Mouse (Mus musculus) embryo, embryonic 9.5 days (tissue): ENCODE data around the gene Noxa1.

Source experiments
- DNase-seq: peaks from one replicate; pipeline ENCODE4 v3.0.0-alpha.2; 2017; ENCODE audit errors: extremely low spot score

Noxa1 gene

DNA sequence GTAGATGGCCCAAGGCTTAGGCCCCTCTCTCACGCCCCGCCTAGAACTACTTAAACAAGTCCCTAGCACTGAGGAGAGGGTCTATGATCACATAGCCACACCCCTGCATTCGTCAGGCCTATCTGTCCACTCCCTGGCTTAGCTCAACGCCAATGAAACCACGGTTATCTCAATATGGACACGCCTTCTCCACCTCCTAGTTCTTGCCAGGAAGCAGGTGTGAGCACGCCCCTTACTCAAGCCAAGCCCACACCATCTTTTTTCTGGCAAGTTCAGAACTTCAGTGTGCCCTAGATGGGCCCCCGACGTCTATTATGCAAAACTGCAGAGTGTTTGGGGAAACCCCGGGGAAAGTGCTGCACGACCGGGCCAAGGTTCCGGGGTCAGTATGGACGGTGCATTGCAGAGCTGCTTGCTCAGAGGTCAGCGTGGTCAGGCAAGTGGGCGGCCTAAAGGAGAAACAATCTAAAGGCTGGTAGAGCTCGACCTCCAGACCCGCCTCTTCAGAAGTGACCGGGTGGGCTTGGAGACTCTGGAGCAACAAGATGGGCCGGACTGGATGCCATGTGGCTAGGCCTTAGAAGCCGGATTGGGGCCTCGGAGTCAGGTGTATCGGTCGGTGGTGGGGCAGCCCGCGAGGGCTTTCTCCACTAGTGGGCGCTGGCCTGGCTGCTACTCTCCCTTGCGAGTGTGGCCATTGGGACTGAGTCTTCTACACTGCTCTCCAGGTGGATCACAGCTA is at the start of gene Noxa1:
Noxa1 (minus strand) TSS at position 41 of the 742 bp plus-strand sequence.
- DNase-seq: peak; percentile 40

DNA sequence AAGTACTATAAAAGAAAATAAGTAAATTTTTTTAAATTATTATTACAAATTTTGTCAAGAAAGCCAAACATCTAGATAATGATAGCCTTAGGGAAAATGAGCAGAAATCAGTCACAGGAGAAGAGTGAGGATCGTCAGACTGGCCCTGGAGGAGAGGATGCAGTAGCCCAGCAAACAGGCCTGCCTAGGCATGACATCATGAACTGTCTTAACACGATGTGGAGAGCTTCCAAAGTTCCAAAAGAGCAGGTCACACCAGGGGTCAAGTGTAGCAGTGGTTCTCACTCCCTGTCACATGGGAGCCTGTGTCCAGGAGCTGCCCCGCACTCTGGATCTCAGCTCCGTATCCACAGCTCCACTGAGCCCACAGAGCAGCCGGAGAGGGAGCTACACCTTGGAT is 47.0 kb upstream of the Noxa1 start:
- DNase-seq: no peak

DNA sequence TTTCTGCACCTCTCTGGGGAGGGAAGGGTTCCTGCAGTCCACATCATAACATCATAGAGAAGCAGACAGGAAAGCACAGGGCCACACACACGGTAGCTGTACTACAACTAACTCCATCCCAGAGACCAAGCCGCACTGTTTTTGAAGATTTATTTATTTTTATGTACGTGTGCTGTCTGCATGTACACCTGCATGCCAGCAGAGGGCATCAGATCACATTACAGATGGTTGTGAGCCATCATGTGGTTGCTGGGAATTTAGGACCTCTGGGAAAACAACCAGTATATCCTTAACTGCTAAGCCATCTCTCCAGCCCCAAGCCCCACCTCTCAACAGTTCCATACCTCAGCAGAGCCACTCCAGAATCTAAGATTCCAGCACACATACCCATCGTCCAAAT is 46.2 kb upstream of the Noxa1 start:
- DNase-seq: no peak

DNA sequence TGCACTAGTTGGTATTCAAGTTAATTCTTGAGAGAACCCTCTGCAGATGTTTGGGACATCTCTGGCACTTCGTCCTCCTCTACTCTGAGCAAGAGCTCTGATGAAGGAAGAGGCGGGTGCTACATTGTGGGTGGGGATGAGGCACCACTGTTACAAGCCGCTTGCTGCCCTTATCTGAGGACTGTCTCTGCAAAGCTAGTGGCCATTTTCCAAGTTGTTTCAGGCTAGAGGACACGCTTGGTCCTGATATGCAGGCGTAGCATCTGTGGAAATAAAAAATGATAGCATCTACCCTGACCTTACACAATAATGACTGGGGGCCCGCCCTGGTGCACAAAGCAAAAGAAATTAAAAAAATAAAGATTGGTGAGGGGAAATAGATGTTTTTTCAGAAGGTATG is 42.9 kb upstream of the Noxa1 start:
- no peak for DNase-seq

DNA sequence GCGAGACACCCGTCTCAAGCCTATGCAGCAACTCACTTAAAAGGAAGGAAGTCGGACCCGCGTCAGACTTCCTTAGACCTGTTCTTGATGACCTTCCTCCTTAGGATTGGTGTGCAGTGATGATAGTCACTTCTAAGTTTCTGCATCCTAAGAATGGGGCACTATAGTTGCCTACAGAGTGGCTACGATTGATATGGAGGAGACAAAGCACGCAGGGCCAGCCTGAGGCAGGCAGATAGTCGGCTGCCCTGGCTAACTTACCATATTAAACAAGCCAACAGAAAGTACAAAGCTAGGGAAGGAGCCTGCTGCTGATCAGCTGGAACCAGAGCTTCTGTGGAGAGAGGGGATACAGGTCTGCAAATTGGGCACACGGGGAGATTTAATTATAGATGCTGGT is 36.7 kb upstream of the Noxa1 start:
- DNase-seq: no peak

DNA sequence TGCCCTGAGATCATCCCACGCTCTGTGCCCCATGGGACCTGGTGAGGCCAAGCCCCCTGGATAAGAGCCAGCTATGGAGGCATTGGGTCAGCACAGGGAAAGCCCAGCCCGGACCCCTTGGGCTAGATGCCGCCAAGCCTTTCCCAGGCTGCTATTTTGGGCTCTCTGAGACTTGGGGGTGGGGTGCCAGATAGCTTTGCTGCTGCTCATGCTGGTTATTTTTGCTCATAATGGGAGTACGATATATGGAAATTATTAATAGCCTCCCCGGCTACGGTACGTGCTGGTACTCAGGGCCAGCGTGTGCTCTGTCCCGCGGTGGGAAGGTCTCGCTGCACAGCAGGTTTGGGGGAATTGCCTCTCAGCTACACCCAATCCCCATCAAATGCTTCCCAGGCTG is 33.1 kb upstream of the Noxa1 start:
- no peak for DNase-seq

DNA sequence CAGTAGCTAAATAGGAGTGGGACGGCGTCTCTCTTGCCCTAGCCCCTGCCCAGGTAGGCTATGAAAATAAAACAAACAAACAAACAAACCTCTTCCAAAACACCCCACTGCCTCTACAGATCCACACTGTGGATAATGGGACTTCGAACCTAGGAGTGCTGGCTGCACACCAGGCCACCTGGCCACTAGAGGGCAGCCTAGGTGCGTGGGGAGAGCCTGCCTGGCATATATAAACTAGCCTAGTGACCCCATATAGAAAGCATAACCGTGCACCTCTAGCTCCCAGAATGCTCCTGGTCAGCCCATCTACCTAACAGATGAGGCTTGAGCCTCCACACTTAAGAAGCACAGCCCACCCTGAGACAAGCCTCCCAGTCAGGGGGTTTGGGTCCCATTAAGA is 32.3 kb upstream of the Noxa1 start:
- DNase-seq: peak; percentile 61

DNA sequence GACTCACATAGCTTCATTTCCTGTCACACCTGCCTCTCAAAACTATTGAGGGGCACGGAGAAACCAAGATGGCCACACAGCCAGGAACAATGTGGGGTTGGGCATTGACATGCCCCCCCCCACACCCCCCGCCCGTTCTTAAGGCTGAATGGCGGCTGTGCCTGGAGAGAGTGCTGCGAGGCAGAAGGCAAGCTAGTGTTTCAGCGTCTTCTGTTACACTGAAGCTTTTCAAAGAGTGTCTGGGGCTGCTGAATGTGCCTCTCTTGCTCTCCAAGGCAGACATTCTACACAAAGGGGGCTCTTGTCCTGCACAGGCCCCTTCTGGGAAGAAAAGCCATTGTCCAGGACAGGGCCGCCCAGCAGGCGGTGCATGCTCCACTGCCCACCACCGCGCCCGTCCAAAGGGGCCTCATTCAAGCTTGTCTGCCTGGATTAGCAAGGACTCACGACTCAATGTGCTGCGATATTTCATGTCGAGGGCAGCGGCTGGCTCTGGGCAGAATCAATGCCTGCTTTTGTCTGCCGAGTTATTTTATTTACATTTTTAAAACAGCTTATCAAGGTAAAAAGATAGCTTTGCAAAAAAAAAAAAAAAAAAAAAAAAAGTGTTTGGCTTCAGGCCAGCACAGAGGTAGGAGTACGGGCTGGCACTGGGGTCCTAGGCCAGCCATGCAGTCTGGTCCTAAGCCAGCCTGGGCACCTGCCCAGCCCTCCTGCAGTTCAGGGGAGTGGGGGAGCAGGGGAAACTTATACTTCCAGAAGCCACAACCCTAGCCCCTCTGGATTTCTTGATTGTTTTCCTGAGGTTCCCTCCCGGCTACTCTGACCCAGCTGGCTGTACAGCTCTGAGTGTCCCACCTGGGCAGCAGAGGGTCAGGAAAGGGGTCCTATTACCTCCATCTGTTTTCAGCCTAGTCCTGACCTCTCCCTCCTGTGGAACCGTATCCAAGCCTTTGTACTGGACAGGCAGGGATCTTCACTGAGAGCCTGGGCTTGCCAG is 31.4 kb upstream of the Noxa1 start:
- peak; percentile 85 for DNase-seq

DNA sequence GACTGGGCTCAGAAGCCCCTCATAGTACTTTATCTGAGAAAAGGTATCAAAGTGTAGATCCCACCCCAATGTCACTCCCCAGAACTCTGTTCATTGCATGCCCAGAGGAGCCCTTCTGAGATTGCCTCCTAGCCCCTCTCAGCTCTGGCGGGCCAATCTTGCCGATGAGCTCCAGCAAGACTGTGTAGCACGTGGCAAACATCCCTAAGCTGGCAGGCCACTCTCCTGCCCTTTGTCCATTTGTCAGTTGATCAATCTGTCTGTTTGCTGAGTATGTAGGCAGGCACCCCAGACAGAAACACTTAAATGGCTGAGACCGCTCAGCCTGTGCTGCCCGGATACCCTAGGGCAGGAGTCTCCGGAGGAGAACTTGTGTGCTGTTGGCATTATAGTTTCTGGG is 30.2 kb upstream of the Noxa1 start:
- no peak for DNase-seq

DNA sequence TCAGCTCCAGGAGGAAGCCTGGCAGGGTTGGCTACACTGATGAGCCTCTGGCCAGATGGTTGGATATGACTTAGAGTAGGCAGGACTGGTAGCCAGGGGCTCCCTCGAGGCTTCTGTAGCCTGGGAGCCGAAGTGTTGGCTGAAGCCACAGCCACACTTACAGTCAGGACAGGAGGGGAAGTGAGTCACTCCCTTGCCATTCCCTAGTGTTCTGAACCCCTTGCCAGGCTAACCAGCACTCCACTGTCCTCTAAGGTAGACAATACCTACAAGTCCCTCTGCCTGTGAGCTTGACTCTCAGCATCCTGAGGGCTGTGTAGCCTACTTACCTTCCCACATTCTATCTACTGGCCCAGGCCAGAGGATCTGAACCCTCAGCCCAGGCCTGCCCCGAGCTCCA is 29.5 kb upstream of the Noxa1 start:
- DNase-seq: no peak

DNA sequence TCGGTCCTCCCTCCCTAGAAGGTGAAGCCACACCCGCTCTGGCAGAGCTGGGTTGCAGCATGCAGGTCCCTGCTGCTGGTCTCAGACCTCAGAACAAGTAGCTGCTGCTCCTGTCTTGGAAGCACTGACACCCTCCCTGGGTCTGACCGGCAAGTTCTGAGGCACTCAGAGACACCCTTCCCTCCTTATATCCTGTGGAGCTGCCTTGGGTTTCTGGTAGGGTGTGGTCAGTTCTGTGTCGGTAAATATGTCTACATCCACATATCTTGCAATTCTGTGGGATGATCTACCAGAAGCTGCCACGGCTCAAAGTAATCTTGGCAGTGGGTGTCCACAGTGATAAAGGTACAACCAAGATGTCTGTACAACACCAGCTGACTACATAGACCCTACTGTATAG is 28.6 kb upstream of the Noxa1 start:
- DNase-seq: no peak

DNA sequence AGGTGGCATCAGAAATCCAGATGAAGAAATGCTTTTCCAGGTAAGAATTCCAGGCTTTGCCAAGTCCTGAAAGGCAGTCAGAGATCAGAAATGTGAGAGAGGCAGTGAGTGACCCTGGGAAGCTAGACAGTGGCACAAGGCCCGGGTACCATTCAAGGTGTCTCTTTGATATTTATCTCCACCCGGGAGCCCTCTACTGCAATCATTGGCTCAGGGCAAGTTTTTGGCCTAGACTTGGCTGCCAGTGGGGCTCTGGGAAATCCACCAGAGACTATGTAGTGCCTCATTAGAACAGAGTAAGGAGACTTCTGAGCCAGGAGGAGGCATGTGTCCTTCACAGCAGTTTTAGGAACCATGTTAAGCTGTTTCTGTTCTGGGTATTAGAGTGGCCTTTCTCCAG is 27.7 kb upstream of the Noxa1 start:
- DNase-seq: no peak

DNA sequence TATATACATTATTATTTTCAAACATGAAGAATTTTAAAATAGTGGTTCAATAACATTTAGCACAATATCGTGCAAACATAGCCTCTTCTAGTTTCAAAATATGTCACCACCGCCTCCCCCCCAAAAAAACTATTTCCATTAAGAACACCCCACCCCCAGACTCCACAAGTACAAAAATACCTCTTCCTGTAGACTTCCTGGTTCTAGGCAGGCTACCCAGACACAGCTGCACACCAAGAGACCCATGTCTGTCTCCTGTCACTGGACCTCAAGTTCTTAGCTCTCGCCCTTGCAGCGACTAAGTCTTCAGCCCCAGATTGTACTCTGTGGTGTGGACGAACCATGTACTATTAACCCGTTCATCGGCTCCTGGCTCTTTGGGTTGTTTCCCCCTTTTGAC is 26.0 kb upstream of the Noxa1 start:
- no peak for DNase-seq

DNA sequence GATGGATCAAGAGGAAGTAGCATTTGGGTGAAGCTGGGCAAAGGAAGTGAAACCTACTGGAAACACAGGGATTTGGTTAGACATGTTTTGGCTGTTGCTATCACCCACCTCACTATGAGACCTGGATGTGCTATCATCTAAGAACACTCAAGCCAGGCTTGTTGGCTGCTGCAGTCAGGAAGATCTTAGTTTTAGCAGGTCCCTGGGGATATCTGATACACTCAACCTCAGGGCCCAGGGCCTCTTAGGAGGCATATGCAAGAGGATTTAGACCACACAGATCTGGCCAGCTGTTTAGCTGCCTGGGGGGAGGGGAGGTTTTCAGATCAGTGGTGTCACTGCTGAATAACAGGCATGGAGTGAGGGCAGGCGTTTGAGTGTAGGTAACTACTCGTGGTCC is 20.5 kb upstream of the Noxa1 start:
- DNase-seq: no peak

DNA sequence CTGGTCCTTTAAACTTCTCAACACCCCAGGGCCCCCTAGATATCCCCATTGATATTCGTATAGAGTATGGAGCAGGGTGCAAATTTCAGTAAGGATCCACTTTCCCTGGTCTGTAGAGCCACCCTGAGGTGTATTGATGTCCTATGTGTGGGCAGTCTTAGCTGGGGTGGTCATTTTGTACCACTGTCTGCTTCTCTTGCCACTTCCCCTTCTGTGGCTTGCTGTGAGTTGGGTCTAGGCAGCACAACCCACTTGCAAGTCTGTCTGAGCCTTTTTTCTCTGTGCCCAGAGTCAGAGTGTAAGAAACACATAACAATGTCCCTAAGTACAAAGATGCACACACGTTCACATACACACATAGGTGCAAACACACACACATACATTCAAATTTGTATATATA is 19.4 kb upstream of the Noxa1 start:
- DNase-seq: no peak

DNA sequence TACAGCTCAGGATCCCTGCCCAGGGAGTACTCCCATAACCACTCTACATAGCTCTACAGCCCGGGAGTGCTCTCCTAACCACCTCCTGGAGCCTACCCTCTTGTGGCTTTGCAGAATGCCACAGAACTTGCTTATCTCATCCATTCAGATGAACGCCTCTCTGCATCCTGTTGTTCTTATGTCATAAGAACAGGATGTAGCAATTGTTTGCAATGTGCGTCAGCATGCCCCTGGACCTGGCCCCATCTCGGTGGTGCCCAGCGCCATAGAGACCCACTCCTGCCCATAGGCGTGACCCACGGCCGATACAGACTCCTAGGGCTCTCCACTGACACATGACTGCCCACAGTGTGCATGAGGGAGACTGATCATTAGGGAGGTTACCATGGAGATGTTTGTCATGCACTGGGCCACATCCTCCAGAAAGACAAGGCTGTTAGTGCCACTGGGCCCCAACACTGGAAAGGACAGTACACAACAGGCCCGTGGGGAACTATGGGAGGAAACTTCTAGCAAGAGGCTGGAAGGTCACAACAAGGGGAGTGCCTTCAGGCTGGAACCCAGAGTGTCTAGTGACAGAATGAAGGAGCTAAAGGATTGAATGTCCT is 16.3 kb upstream of the Noxa1 start:
- DNase-seq: no peak

DNA sequence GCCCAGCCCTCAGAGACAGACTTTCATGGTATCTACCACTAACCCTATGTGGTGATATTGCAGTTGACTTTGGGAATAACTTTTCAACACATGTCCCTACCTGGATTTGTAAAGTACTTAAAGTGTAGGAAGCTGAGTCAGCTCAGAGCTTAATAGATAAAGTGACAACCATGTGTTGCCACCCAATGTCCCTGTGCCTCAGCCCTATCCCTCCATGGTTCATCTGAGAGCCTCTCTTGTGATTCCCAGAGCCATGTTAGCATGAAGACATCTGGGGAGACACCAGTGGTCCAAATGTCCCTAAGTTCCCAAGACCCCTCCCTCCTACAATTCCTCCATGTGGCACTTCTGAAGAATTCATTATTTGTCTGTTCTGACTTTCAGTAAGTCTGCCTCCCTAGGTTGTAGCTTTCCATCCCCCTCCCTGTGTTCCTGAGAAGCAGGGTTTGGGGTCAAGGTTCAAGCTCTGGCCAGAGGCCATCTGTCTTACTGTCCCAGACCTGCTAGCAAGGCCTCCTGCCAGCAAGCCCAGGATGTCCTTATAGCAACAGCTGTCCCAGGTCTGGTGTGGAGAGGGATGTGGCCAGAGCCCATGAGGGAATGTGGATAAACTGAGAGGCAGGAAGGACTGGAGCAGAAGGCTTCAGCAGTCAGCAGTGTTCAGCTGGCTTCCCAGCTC is 15.7 kb upstream of the Noxa1 start:
- peak; percentile 49 for DNase-seq

DNA sequence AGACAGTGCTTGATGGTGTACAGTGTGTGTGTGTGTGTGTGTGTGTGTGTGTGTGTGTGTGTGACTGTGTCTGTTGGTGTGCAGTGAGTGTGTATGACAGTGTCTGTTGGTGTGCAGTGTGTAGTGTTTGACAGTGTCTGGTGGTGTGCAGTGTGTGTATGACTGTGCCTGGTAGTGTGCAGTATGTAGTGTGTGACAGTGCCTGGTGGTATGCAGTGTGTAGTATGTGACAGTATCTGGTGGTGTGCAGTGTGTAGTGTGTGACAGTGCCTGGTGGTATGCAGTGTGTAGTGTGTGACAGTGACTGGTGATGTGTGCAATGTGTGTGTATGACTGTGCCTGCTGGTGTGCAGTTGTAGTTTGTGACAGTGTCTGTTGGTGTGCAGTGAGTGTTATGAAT is 14.5 kb upstream of the Noxa1 start:
- DNase-seq: no peak

DNA sequence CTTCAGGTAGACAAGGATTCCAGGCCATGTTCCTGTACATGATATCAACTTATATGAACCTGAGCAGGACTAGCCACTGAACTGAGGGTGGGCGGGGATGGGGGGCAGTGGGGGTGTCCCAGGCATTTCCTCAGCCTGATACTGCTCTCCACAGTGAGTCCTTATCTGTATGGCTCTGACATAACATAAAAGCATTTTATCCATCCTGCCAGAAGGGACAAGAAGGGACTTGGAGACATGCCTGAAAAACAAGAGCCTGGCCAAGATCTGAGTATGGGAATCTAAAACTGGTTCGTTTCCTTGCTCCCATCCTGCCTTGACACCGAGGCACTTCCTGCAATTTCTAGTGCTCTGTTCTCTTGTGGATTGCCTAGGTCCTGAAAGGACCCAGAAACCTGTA is 11.1 kb upstream of the Noxa1 start:
- DNase-seq: no peak

DNA sequence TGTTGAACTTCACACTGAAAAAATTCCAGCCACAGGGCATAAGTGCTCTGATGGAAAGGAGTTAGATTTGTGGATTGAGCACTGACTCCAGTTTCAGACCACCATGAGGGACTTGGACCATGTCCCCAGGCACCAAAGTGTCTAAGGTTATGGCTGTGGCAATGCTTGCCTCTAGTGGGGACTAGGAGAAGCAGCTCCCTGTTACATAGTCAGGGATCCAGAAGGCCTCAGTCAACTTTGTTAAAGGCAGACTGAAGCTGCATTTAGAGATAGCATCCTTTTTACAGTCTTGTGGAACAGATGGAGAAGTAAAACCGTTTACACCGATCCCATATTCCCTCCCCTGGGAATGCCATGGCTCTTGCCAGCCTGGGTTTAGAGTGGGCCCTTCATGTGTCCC is 9.2 kb upstream of the Noxa1 start:
- DNase-seq: no peak

DNA sequence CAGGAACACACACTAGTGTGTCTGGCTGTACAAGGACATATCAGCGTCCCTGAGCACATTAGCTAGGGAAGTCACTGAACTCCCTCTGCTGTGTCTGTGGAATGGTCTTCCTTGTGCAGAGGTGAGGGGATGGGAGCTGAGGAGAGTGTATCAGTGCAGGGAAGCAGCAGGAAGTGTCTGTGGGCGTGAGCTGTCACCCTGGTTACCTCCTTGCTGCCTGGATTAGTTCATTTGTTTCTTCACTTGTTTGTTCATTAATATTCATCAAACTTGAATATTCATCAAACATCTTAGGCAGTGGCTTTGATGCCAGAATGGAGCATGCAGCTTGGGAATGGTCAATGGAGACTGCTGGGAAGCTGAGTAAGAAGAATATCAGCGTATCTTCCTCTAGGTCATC is 4.8 kb upstream of the Noxa1 start:
- no peak for DNase-seq

DNA sequence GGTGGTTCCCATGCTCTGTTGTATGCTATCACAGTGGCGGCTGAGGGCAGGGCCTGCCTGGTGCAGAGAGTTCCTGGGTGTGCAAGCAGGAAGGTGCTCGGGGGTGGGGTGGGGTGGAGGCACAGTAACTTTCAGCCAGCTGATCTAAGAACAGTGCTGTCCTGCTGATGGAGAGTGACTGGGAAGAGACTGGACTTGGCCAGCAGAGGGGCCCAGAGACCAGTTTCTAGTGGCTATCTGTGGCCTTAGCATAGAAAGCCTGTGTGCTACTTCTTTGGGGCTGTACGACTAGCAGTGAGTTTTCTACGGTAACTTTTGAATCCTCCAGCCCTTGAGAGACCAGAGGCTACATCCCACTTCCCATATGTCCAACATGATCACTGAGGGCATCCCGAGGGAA is 4.0 kb upstream of the Noxa1 start:
- DNase-seq: peak; percentile 45
